Mouse (Mus musculus) spleen, embryonic (tissue): ENCODE data around the gene Gm5565.
"Not testable (repeated sequence)": the region's sequence is repeated elsewhere in the genome, so short reads cannot be mapped to it uniquely, and the experiment has no call there.

Experiments used
- CTCF ChIA-PET: fragments of 350-600 bp; sonication (Branson Sonifier 250); formaldehyde crosslinking; loops from one replicate; lab custom pipeline; 2022; lab: Charles Lee

Gene Gm5565

DNA sequence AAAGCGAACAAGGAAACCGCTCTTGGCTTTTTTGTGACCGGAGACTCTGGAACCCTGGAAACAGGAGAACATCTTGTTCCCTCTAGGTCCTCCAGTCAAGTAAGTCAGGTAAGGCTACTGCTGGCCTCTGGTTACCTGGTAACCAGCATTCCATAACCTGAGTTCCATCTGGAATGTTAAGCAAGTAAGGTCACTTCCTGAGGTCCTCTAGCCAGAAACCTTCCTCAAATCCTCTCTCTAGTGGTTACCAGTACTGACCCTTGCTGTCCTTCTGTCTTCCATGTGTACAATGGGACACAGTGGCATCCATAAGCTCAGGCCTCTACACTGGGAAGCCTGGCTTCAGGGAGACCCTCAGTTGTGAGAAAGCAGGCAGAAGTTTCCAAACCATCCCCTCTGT, at the start of gene Gm5565:
TSS of gene Gm5565 (minus strand) at position 101 of the 400 bp plus-strand sequence.
- CTCF ChIA-PET = not testable (repeated sequence)

DNA sequence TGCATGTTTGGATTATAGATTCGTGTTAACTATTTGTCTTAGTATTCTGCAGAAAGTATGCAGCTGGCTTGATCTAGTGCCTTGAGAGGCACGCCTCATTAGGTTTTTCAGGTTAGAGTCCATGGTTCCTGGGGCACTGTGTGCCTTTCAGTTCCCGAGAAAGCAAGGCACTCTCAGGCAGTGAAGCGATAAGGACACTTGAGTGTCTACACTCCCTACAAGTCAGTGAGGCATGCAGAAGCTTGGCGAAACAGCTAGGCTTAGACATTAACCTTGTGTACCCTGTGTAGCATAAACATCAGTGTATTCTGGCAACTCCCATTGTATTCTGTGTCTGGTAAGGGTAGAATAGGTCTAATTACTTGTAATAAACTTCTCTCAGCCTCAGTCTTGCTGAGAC, 45.2 kb upstream of the Gm5565 start:
- CTCF ChIA-PET = no interaction called here

DNA sequence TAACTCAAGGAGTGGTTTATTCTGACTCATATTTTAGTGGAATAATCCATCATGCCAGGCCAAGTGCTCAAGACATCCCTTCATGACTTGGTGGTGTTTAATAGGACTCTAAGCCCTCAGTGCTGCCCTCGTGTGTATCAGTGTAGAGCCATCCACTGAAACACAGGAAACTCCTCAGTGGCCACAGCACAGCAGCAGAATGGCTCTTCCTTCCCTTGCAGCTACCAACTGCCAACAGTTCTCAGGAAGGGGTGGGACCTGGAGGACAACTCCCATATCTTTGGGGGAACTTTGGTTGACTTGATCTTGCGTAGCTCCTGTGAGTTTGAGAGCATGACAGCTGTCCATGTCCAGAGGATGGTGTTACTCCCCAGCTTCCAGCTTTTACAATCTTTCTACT, 43.6 kb upstream of the Gm5565 start:
- CTCF ChIA-PET = no interaction called here

DNA sequence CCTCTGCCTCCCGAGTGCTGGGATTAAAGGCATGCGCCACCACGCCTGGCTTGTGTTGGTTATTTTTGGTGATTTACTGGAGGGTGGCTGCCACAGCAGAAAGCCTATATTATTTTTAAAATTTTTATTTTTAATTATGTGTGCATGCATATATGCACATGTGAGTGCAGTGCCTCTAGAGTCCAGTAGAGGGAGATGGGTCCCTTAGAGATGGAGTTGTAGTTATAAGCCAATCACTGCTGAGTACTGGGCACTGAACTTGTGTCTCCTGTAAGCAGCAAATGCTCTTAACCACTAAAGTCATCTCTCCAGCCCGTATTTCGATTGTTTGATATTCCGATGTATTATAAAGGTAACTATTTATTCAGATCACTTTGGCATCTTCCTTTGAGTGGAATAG, 40.2 kb upstream of the Gm5565 start:
- CTCF ChIA-PET = no interaction called here

DNA sequence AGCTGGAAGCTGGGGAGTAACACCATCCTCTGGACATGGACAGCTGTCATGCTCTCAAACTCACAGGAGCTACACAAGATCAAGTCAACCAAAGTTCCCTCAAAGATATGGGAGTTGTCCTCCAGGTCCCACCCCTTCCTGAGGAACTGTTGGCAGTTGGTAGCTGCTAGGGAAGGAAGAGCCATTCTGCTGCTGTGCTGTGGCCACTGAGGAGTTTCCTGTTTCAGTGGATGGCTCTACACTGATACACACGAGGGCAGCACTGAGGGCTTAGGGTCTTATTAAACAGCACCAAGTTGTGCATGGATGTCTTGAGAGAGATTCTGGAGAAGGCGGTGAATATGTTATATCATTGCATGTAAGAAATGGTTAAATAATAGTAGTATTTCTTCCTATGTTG, 39.2 kb upstream of the Gm5565 start:
- CTCF ChIA-PET = no interaction called here

DNA sequence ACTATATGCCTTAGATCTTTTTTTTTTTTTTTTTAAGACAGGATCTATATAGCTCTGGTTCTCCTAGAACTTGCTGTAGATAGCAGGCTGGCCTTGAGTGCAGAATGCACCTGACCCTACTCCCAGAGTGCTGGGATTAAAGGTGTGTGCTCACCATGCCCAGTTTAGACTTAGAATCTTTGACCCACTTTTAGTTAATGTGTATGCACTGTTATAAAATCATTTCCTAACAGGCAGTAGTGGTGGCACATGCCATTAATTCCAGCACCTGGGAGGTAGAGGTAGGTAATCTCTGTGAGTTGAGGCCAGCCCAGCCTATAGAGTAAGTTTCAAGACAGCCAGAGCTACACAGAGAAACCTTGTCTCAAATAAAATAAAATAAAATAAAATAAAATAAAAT, 38.7 kb upstream of the Gm5565 start:
- CTCF ChIA-PET = interaction anchor here (0.6 kb wide), 1 partner anchor 1788 kb away, joined by 3 read pairs; no protein-coding TSS in a partner anchor

DNA sequence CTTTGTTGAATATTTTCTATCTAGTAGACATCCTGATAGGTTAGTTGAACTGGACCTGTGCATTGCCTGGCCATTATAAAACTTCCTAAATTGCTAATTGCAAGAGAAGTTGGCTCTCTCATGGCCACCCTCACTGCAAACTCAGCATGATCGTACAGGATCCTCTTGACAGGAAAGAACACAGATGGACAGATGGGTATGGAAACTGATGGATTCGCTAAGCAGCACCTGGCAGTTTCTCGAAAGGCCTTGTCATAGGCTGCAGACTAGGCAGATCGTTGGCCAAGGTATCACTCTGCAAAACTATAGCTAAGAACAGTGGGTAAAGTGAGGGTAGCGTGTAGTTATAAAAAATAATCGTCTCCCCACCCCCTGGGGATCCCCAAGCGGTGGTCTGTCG, 33.0 kb upstream of the Gm5565 start:
- CTCF ChIA-PET = no interaction called here

DNA sequence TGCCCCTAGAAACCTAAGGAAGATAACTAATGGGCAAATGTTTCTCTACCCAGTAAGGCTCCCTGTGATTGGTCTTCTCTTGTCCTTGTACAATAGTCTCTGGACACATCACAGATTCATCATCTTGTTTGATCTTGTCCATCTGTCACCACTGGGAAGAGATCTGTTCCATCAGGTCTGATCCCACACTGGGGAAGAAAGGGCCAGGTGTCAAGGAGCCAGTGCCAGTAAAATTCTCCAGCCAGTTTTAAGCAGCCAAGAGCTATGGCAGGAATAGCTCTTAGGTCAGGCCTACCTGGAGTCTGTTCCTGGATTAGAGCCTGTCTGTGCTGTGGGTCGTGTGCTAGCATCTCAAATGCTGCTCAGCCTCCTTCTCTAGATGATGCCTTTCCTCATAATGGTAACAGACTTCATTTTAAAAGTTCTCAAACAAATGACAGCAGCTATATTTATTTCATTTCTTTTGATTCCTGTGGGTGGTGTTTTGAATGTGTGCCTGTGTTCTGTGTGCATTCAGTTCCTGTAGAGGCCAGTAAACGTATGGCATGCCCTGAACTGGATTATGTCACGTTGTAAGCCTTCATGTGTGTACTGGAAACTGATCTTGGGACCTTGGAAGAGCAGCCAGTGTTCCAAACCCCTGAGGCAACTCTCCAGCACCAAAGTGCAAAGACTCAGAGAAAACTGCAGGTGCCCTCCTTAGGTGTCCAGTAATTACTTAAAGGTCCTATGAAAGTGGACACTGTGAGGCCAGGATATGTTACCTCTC, 30.3 kb upstream of the Gm5565 start:
- CTCF ChIA-PET = no interaction called here

DNA sequence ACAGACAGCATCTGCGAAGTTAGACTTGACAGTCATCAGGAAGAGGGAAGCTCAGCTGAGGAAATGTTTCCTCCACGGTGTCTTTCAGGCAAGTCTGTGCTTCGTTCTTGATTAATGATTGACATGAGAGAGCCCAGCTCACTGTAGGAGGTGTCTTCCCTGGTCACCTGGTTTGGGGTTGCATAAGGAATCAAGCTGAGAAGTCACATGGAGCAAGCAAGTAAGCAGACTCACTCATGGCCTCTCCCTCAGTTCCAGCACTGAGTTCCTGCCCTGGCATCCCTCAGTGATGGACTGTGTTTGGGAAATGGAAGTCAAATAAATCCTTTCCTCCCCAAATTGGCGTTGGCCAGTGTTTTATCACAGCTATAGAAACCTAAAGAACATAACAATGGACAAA, 29.8 kb upstream of the Gm5565 start:
- CTCF ChIA-PET = no interaction called here

DNA sequence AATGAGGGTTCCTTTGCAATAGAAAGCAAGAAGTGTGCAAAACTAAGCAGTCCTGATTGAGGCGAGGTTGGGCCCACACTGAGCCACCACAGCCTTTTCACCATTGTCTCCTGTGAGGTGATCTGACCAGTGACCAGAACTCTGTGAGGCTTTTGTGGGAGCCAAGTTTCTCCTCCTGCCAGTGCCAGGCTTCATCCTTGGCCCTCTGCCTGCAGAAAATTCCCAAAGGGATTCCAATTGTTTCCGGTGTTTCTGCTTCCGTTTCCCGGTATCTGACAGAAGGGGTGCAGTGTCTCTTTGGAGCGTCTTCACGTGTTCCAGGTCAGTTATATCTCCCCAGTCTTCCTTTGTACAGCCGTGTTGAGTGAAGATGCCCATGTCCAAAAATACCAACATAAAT, 28.4 kb upstream of the Gm5565 start:
- CTCF ChIA-PET = no interaction called here

DNA sequence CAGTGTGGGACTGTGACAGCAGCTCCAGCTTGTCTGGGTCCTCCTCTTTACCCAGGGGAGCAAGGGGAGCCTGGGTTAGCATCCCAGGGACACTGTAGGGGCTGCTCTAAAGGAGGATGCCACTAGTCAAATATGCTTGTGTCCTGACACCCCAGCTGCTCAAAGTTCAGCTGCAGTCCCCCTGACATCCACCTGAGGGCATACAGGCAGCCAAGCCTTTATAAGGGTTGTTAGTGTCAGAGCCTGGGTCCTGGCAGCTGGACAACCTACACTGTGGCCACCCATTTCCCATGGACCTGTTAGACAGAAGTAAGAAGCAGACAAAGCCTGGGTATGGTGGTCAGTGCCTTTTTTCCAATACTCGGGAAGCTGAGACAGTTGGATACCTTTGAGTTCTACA, 27.8 kb upstream of the Gm5565 start:
- CTCF ChIA-PET = no interaction called here

DNA sequence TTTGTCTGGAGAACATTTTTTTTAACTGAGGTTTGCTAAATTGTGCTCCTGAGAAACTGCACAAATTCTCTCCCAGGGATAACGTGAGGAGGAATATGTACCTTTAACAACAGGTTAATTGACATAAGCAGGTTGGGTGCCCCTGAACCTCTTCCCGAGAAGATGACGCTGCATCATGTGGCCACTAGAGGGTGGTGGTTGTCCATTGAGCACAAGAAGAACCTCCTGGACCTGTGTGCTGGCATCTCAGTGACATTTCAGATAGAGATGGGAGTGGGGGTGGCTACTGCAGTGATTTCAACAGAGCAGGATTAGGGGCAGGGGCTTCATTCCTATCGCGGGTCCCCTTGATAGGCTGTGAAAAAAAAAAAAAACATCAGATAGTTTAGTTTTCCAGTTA, 27.1 kb upstream of the Gm5565 start:
- CTCF ChIA-PET = not testable (repeated sequence)

DNA sequence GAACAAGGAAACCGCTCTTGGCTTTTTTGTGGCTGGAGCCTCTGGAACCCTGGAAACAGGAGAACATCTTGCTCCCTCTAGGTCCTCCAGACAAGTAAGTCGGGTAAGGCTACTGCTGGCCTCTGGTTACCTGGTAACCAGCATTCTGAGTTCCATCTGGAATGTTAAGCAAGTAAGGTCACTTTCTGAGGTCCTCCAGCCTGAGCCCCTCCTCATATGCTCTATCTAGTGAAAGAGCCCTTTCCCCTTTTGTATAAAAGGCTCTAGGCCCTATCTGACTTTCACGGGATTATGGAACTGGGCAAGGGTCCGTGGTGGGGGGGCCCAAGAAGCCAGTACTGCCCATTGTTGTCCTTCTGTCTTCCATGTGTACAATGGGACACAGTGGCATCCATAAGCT, 24.9 kb upstream of the Gm5565 start, which contains the start of gene 1700001J03Rik:
TSS of gene 1700001J03Rik (minus strand) at position 101 of the 400 bp plus-strand sequence.
- CTCF ChIA-PET = not testable (repeated sequence)

DNA sequence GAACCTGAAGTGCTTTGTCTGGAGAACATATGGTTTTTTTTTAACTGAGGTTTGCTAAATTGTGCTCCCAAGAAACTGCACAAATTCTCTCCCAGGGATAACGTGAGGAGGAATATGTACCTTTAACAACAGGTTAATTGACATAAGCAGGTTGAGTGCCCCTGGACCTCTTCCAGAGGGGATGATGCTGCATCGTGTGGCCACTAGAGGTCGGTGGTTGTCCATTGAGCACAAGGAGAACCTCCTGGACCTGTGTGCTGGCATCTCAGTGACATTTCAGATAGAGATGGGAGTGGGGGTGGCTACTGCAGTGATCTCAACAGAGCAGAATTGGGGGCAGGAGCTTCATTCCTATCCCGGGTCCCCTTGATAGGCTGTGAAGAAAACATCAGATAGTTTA, 12.4 kb upstream of the Gm5565 start:
- CTCF ChIA-PET = not testable (repeated sequence)

DNA sequence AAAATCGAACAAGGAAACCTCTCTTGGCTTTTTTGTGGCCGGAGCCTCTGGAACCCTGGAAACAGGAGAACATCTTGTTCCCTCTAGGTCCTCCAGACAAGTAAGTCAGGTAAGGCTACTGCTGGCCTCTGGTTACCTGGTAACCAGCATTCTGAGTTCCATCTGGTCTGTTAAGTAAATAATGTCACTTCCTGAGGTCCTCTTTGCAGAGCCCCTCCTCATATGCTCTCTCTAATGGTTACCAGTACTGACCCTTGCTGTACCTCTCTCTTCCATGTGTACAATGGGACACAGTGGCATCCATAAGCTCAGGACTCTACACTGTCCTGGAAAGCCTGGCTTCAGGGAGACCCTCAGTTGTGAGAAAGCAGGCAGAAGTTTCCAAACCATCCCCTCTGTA, 10.3 kb upstream of the Gm5565 start, which contains the start of gene Gm6309:
TSS of gene Gm6309 (minus strand) at position 101 of the 400 bp plus-strand sequence.
- CTCF ChIA-PET = not testable (repeated sequence)

DNA sequence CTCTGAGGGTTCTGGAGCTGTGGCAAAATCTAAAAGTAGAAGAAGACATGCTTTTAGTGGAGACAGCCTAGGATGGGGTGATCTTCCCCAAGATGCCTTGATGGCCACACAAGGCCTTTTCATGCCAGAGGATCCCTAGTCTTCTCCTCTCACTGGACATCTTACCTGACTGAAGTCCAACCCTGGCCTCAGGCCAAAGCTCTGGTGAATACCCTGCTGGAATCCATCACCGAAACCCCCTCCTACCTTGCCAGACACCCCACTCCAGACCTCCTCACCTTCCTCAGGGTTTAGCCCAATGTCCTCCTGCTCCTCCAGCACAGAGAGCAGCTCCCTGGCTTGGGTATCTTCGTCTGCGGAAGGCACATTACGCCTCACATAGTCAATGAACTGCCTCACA, 2.0 kb downstream of the Gm5565 start:
- CTCF ChIA-PET = not testable (repeated sequence)

DNA sequence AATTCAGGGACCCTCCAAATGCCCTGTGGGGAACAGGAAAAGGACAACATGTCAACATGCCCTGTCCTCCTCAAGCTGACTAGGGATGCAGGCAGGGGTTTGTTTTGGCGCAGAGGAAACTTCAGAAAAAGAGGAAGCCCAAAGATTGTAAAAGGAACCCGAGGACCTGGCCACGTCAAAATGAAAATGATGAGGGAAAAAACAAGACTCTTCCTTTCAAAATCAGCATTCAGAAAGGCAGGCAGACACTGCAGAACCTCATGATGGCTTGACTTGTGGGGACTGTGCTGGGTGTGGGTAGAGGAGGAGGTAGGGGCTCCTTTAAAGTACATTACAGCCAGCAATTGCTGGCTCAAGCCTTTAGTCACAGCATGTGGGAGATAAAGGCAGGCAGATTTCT, 9.9 kb downstream of the Gm5565 start:
- CTCF ChIA-PET = no interaction called here

DNA sequence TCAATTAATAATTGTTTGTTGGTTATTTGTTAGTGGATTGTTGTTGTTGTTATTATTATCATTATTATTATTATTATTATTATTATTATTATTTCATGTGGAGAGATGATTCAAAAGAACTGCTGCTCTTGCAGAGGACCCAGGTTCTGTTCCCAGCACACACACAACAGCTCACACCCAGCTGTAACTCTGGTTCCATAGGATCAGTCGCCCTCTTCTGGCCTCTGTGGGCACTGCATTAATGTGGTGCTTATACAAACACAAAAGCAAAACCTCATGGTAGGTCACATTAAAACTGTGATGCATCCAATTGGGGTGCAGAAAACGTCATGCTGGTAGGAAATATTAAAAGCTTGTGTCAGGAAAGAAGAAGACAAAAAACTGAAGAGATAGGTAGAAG, 12.4 kb downstream of the Gm5565 start:
- CTCF ChIA-PET = no interaction called here
